Mouse (Mus musculus) Patski (cell line): ENCODE results near the gene Ttc33. TPM values are rescaled to one million over a fixed set of nuclear protein-coding genes. Genes with fewer than 3 reads are reported as not detected.
A peak's percentile ranks its signal among the peaks of the same experiment; 100 is the strongest.

Experiments
- ATAC-seq: fragments of 100-300 bp; one replicate; pipeline ENCODE4 v1.8.0; 2021
- CTCF ChIA-PET: fragments of 350-600 bp; sonication (Branson Sonifier 250); formaldehyde crosslinking; loops from one replicate; lab custom pipeline; 2022; ENCODE audit warnings: inconsistent platforms; lab: Charles Lee
- POLR2A ChIA-PET: fragments of 350-600 bp; sonication (Branson Sonifier 250); formaldehyde crosslinking; loops from one replicate; lab custom pipeline; 2022; ENCODE audit warnings: antibody characterized with exemption, inconsistent platforms; lab: Charles Lee
- DNase-seq: peaks from one replicate; pipeline ENCODE4 v3.0.0-alpha.2; 2011; ENCODE audit warnings: low read depth, low spot score
- H3K27me3 ChIP-seq: fragments of 371-371 bp; one replicate; pipeline ENCODE4 v1.5.1; 2021
- CTCF ChIP-seq: fragments of 100-300 bp; IDR thresholded peaks from one replicate; pipeline ENCODE4 v1.5.1; 2021
- in situ Hi-C: fragments of 300-500 bp; cut with MboI; formaldehyde crosslinking; loops from 3 replicates; pipeline ENCODE4 v1.11.1; 2018; ENCODE audit warnings: low pct_unique_long_range_greater_than_20kb, mixed read lengths
- polyA plus RNA-seq: library from polyadenylated mRNA; unstranded; gene quantifications from one replicate; pipeline ENCODE4 v1.2.3, GENCODE M21; 2021

The Ttc33 gene
- polyA plus RNA-seq, 1 experiment from 2014 or later = 59.8 TPM

DNA sequence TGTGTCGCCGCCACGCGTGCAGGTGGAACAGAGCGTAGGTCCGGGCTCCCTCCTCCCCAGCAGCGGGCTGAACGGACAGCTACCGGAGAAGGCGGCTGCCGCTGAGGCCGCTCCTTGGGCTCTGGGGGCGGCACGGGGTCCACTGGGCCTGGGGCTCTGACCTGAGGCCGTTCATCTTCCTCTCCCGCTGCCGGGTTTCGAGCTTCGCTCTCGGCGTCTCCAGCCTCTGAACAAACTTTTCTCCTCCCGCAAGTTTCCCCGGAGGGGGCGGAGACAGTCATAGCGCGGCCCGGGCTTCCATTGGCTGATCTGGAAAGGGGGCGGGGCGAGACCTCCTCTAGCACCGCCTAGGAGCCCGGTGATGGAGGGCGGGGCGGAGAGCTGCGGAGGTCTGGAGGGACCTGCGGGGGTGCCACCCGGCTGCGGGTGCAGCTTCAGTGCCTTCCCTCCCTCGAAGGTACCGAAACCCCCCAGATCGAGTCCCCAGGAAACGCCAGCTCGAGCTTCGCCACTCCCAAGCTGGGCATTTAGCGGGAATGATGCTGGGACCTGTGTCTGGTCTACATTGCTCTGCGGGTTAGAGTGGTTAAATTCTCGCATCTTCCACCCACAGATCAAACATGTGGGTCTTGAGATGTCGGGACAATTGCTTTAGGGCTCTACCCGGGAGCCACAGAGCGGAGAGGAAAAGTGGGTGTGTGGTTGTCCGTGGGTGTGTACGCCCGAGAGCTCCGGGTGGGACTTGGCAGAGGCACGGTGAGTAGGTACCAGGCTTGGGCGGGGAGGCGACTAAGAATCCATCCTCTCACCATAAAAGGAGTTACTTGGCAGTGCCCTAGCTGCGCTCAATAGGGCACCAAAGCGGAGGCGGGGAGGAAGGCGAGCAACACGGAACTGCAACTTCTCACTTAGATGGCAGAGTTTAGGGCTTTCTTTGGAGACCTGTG is 58.9 kb downstream of the Ttc33 start, which contains the start of gene Ptger4:
TSS of gene Ptger4 (minus strand) at position 229 of the 947 bp plus-strand sequence.
- ChIA-PET POLR2A (interaction anchor here (0.7 to 1.0 kb wide), 3 partner anchors 8 to 58 kb away, joined by 3 read pairs; no protein-coding TSS in a partner anchor), CTCF (interaction anchor here (0.8 kb wide), 1 partner anchor 9 kb away, joined by 3 read pairs; no protein-coding TSS in a partner anchor)
- in situ Hi-C loops = loop anchor here (25.0 kb wide), 1 partner anchor 1318 kb away; no protein-coding TSS in a partner anchor
- no peaks in the 10 kb centered on the region for H3K27me3 ChIP-seq
- peak; percentile 87 for ATAC-seq
- DNase-seq = no peak
- no peak for TF ChIP-seq CTCF

DNA sequence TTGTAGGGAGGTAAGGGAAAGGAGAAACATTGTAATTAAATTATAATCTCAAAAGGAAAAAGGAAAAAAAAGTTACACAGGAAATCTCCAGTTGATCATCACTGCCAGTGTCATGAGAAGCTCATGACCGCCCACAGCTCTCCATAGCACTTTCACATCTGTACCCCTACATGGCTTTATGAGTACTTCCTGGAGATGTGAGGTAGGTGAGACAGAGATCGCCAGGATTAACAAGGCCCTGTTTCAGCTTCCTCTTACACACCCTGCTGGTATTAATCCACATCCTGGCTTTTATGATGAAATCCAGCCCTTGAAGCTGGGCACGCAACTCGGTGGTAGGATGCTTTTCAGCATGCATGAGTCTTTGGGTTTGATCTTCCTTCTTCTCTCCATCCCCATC is 64.9 kb downstream of the Ttc33 start:
- TF ChIP-seq CTCF = no peak
- ATAC-seq = no peak
- no peak for DNase-seq
- no peaks in the 10 kb centered on the region for H3K27me3 ChIP-seq
- CTCF ChIA-PET = interaction anchor here (1.5 kb wide), 1 partner anchor 10 kb away, joined by 4 read pairs; no protein-coding TSS in a partner anchor
- POLR2A ChIA-PET = no interaction called here
- in situ Hi-C loops = no loop called here

DNA sequence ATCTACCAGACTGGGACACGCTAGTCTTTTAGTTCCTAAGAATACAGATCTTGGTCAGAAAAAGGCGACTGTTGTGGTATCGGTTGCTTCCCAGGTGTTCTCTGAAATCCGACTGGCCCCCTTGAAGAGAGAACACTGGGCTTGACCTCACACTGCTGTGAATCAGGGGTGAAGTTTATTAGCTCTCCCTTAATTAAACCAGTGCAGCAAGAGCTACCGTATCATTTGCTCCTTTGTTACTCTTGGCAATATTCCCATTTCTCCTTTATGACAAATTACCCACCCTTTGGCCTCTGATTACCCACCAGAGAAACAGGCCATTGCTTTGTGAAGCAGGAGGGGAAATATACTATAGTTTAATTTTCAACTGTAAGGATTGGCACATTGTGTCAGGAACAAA is 74.9 kb downstream of the Ttc33 start:
- H3K27me3 ChIP-seq = no peaks in the 10 kb centered on the region
- TF ChIP-seq CTCF = no peak
- DNase-seq = no peak
- POLR2A ChIA-PET = no interaction called here
- CTCF ChIA-PET = interaction anchor here (1.9 kb wide), 1 partner anchor 9 kb away, joined by 4 read pairs; no protein-coding TSS in a partner anchor
- in situ Hi-C loops = no loop called here
- ATAC-seq = no peak

DNA sequence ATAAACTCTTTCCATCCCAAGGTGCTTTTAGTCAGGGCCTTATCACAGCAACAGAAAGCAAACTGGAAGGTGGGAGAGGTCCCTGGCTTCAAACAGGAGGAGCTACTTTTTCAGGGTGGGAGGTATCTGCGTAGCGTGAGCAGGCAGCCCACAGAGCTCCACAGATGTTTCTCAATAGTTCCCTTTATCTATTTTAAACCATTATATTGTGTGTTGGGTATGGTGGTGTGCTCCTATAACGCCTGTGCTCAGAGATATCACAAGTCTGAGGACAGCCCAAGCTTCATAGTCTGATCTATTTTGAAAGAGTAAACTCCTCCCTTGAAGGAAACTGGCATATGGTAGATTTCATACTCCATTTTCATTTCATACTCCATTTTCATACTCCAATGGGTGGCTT is 75.7 kb downstream of the Ttc33 start:
- POLR2A ChIA-PET = no interaction called here
- CTCF ChIA-PET = interaction anchor here (1.9 kb wide), 1 partner anchor 10 kb away, joined by 4 read pairs; no protein-coding TSS in a partner anchor
- ATAC-seq = no peak
- in situ Hi-C loops = no loop called here
- H3K27me3 ChIP-seq = no peaks in the 10 kb centered on the region
- TF ChIP-seq CTCF = no peak
- DNase-seq = no peak

DNA sequence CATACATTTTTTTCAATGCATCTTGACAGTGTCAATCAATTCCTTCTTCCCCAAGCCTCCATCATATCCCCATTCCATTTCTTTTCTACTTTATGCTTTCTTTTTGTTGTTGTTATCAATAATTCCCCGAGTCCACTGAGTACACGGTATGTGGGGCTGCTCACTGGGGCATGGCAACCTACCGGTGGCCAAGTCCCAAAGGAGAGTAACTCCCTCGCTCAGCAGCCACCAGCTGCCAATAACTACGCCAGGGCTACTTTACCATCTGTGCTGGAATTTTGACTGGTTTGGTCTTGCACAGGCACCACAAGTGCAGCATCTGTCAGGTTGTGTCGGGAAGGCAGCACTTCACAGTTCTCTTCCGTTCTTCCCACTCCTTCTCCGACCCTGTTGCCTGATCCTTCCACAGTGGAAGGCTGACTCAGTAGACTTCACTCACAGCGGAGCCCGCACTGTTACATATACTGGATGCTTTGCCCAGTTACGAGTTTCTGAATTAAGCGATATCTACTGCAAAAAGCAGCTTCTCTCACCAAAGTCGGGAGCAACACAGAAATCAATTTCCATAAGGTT is 76.9 kb downstream of the Ttc33 start:
- ATAC-seq (no peak), DNase-seq (no peak)
- no peaks in the 10 kb centered on the region for H3K27me3 ChIP-seq
- POLR2A ChIA-PET = interaction anchor here (1.1 kb wide), 1 partner anchor 18 kb away, joined by 3 read pairs; the partner anchor contains the start of gene Ptger4
- CTCF ChIA-PET = no interaction called here
- in situ Hi-C loops = no loop called here
- no peak for TF ChIP-seq CTCF

DNA sequence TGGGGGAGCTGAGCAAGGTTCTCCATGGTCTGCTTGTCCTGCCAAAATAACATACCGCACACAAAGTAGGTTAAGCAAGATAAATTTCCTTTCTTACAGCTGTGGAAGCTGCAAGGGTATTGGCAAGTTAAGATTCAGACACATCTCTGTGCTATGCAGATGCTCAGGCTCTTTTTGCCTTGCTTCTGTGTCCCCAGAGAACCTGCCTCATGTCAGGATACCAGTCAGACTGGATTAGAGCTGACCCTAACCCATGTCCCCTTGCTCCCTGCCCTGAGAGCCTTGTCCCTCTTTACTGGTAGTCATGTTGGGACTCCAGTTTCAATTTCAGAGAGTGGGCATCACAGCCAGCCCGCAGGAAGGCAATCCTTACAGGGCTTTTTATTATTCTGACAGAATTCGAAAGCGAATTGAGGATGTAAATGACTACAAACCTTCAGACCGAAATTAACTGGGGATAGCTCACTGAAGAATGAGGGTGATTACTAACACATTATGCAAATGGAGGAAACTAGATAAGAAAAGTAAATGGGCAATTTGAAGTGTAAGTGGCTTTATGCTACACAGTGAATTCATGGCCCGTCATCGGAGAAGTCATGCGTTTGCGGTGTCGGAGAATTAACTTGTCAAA is 77.7 kb downstream of the Ttc33 start:
- DNase-seq (no peak), ATAC-seq (no peak)
- TF ChIP-seq CTCF = no peak
- in situ Hi-C loops = no loop called here
- ChIA-PET POLR2A (interaction anchor here (1.1 kb wide), 1 partner anchor 19 kb away, joined by 3 read pairs; the partner anchor contains the start of gene Ptger4), CTCF (no interaction called here)
- no peaks in the 10 kb centered on the region for H3K27me3 ChIP-seq

DNA sequence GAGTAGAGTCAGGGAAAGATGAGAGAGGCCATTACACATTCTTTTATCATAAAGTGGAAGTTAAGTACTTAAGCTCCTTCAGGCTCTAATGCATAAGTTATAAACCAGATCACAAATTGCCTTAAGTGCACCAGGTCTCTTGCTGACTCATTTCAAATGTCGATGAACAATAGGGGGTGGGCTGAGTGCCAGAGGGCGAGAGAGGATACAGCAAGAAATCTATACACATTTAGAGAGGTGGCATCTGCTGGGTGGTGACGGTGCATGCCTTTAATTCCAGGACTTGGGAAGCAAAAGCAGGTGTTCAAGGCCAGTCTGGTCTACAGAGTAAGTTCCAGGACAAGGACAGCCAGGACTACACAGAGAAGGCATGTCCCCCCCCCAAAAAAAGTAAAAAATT is 80.8 kb downstream of the Ttc33 start:
- ATAC-seq (peak; percentile 8), DNase-seq (no peak)
- no peaks in the 10 kb centered on the region for H3K27me3 ChIP-seq
- ChIA-PET POLR2A (no interaction called here), CTCF (no interaction called here)
- in situ Hi-C loops = no loop called here
- TF ChIP-seq CTCF = no peak

Other genes with a start within 250 kb of the Ttc33 start
- gene C7, start 121.8 kb upstream of the Ttc33 start, polyA plus RNA-seq = not detected
- 4.0 TPM for gene Card6, start 77.0 kb upstream of the Ttc33 start, polyA plus RNA-seq
- 245 TPM for gene Rpl37, start 68.9 kb upstream of the Ttc33 start, polyA plus RNA-seq
- gene Prkaa1, start 41.7 kb upstream of the Ttc33 start, polyA plus RNA-seq = 39.2 TPM
- 4.8 TPM for gene Ptger4, start 58.7 kb downstream of the Ttc33 start, polyA plus RNA-seq